Mouse (Mus musculus): ENCODE results near the gene Cltrn. TPM values are rescaled to one million over a fixed set of nuclear protein-coding genes. Genes with fewer than 3 reads are reported as not detected.

Gene Cltrn
- polyA plus RNA-seq, 1 experiment from 2014 or later = 0.51 TPM

DNA sequence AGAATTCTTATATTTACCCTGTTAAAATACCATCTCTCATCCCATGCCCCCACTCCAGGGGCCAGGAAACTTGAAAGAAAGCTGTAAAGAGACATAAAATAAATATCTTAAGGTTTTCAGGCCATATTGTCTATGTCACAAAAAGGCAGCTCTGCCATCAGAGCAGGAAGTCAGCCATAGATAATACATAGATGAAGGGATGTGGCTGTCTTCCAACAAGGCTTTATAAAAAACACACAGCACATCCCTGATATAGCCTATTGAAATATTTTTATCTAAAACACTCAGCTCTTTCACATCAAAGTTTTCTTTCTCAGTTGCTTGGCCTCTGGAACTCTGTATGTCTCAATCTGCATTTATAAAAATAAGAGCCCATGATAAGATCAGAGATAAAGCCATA, 65.0 kb downstream of the Cltrn start:
- no peak for DNase-seq (ENCODE audit: low spot score)
- H3K9me3 ChIP-seq (replicated peaks) = no peaks in the 10 kb centered on the region
- H3K27ac ChIP-seq (replicated peaks) = no peak overlapping the region
- no peaks in the 10 kb centered on the region for H3K4me1 ChIP-seq
- no peak overlapping the region for H3K4me3 ChIP-seq
- peaks cover 75% of the 10 kb centered on the region for H3K27me3 ChIP-seq (ENCODE audit: low read depth, poor library complexity, severe bottlenecking)
- no peaks in the 10 kb centered on the region for H3K36me3 ChIP-seq

- DNase-seq (ENCODE audit: low spot score) = no peak
- Histone ChIP-seq H3K4me1 (no peaks in the 10 kb centered on the region), H3K9me3 (replicated peaks) (no peaks in the 10 kb centered on the region), H3K36me3 (no peaks in the 10 kb centered on the region), H3K27ac (replicated peaks) (no peak overlapping the region), H3K4me3 (no peak overlapping the region), H3K27me3 (ENCODE audit: low read depth, poor library complexity, severe bottlenecking) (peaks cover 75% of the 10 kb centered on the region)
- WGBS = 82% methylated on average over 5 of the region's 5 CpGs
Observed at GRCm38 (mm10) chrX:164154594-164154993, 66.0 kb downstream of the Cltrn start.

DNA sequence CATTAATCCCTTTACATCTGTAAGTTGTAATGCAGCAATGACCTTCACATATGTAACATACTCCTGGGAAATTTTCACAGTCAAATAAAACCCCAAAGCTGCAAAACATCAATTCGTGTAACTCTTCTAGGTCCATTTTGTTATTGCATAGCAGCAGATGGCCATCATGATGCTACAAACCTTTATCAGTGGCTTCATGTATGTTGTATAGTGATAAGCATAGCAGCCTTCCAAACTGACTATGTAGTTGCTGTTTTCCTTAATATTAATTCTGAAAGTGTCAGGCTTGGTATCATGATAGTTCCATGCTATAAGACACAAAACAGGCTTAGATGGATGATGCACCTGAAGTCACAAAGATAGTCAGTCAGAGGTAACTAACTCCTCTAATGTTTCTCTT, 76.1 kb downstream of the Cltrn start:
- H3K36me3 ChIP-seq = no peaks in the 10 kb centered on the region
- H3K27me3 ChIP-seq (ENCODE audit: low read depth, poor library complexity, severe bottlenecking) = peaks cover 82% of the 10 kb centered on the region
- H3K27ac ChIP-seq (replicated peaks) = no peak overlapping the region
- no peak overlapping the region for H3K4me3 ChIP-seq
- 82% methylated on average over 1 of the region's 1 CpGs for WGBS
- H3K4me1 ChIP-seq = no peaks in the 10 kb centered on the region
- H3K9me3 ChIP-seq (replicated peaks) = no peaks in the 10 kb centered on the region
- no peak for DNase-seq (ENCODE audit: low spot score)

Other genes with a start within 250 kb of the Cltrn start
- gene Ap1s2, start 179.8 kb upstream of the Cltrn start, polyA plus RNA-seq (2016; fragmentation: Nextera tagmentation; extraction: Ambion mirVana) = 30.7 and 32.0 TPM in 2 replicates
- gene Zrsr2, start 130.2 kb upstream of the Cltrn start, polyA plus RNA-seq (2016; fragmentation: Nextera tagmentation; extraction: Ambion mirVana) = 62.6 and 64.4 TPM in 2 replicates
- gene Car5b, start 60.8 kb upstream of the Cltrn start, polyA plus RNA-seq (2016; fragmentation: Nextera tagmentation; extraction: Ambion mirVana) = 0.42 and 0.46 TPM in 2 replicates
- gene Siah1b, start 12.3 kb upstream of the Cltrn start, polyA plus RNA-seq (2016; fragmentation: Nextera tagmentation; extraction: Ambion mirVana) = 44.5 and 49.8 TPM in 2 replicates
- 0.09 and 0.36 TPM in 2 replicates for gene Ace2, start 50.5 kb downstream of the Cltrn start, polyA plus RNA-seq (2016; fragmentation: Nextera tagmentation; extraction: Ambion mirVana)
- gene Bmx, start 169.4 kb downstream of the Cltrn start, polyA plus RNA-seq (2016; fragmentation: Nextera tagmentation; extraction: Ambion mirVana) = 0.15 and 0.43 TPM in 2 replicates
- 7.7 and 9.4 TPM in 2 replicates for gene Pir, start 180.5 kb downstream of the Cltrn start, polyA plus RNA-seq (2016; fragmentation: Nextera tagmentation; extraction: Ambion mirVana)

All from midbrain, embryonic 10.5 days (tissue).